Mouse (Mus musculus): ENCODE results near the gene Abcc9. TPM values are rescaled to one million over a fixed set of nuclear protein-coding genes. Genes with fewer than 3 reads are reported as not detected.
A peak's percentile ranks its signal among the peaks of the same experiment; 100 is the strongest.
"Not testable (repeated sequence)": the region's sequence is repeated elsewhere in the genome, so short reads cannot be mapped to it uniquely, and the experiment has no call there.

Abcc9 gene
- polyA plus RNA-seq, 1 experiment from 2014 or later, result 2.4 TPM

GRCm38 (mm10) chr6:142700753-142701152, 1.4 kb downstream of the Abcc9 start:
- Histone ChIP-seq H3K9me3 (no peaks in the 10 kb centered on the region), H3K4me2 (replicated peaks) (0 out of 2 replicates have a peak overlapping the region, but pooled peaks have one; percentile 16), H3K9ac (no peak overlapping the region), H3K36me3 (no peaks in the 10 kb centered on the region), H3K27ac (no peak overlapping the region), H3K27me3 (replicated peaks) (0 out of 2 replicates have a peak, but pooled peaks cover 7% of the 10 kb centered on the region), H3K4me1 (peaks cover 10% of the 10 kb centered on the region), H3K4me3 (no peak overlapping the region)
- ATAC-seq (ENCODE audit: low FRiP score, low read depth), result no peak
- 76% methylated on average over 8 of the region's 8 CpGs for WGBS

- no peaks in the 10 kb centered on the region for H3K36me3 ChIP-seq
- H3K9ac ChIP-seq, result no peak overlapping the region
- H3K4me1 ChIP-seq, result no peaks in the 10 kb centered on the region
- H3K4me3 ChIP-seq, result no peak overlapping the region
- ATAC-seq (ENCODE audit: low FRiP score, low read depth), result no peak
- no peaks in the 10 kb centered on the region for H3K27me3 ChIP-seq (replicated peaks)
- H3K27ac ChIP-seq, result no peak overlapping the region
- no peaks in the 10 kb centered on the region for H3K9me3 ChIP-seq
- WGBS, result 84% methylated on average over 5 of the region's 5 CpGs
- no peak overlapping the region for H3K4me2 ChIP-seq (replicated peaks)
Measured at GRCm38 (mm10) chr6:142692085-142692484, 10.0 kb downstream of the Abcc9 start.

GRCm38 (mm10) chr6:142689673-142690072, 12.4 kb downstream of the Abcc9 start:
- Histone ChIP-seq H3K4me2 (replicated peaks) (no peak overlapping the region), H3K27ac (no peak overlapping the region), H3K4me1 (no peaks in the 10 kb centered on the region), H3K36me3 (no peaks in the 10 kb centered on the region), H3K9ac (no peak overlapping the region), H3K9me3 (no peaks in the 10 kb centered on the region), H3K27me3 (replicated peaks) (no peaks in the 10 kb centered on the region), H3K4me3 (no peak overlapping the region)
- no peak for ATAC-seq (ENCODE audit: low FRiP score, low read depth)
- 93% methylated on average over 11 of the region's 11 CpGs for WGBS

GRCm38 (mm10) chr6:142682985-142683691, 19.0 kb downstream of the Abcc9 start:
- ATAC-seq (ENCODE audit: low FRiP score, low read depth), result peak; percentile 37; the same call in 1 of the 2 replicates

GRCm38 (mm10) chr6:142670021-142670420, 32.1 kb downstream of the Abcc9 start:
- Histone ChIP-seq H3K4me3 (no peak overlapping the region), H3K27ac (no peak overlapping the region), H3K36me3 (no peaks in the 10 kb centered on the region), H3K4me2 (replicated peaks) (no peak overlapping the region), H3K4me1 (no peaks in the 10 kb centered on the region), H3K27me3 (replicated peaks) (no peaks in the 10 kb centered on the region), H3K9me3 (peaks cover 4% of the 10 kb centered on the region; the same call in 1 of the 2 replicates), H3K9ac (no peak overlapping the region)
- ATAC-seq (ENCODE audit: low FRiP score, low read depth), result no peak
- WGBS, result 91% methylated on average over 2 of the region's 2 CpGs

More at GRCm38 (mm10) chr6:142682985-142683691, 19.0 kb downstream of the Abcc9 start:
- H3K27me3 ChIP-seq (replicated peaks), result no peaks in the 10 kb centered on the region
- no peak overlapping the region for H3K9ac ChIP-seq
- no peaks in the 10 kb centered on the region for H3K9me3 ChIP-seq
- H3K27ac ChIP-seq, result no peak overlapping the region
- H3K4me3 ChIP-seq, result no peak overlapping the region
- no peaks in the 10 kb centered on the region for H3K4me1 ChIP-seq
- H3K4me2 ChIP-seq (replicated peaks), result no peak overlapping the region
- 75% methylated on average over 7 of the region's 7 CpGs for WGBS
- H3K36me3 ChIP-seq, result no peaks in the 10 kb centered on the region

- Histone ChIP-seq H3K4me3 (no peak overlapping the region), H3K4me2 (replicated peaks) (no peak overlapping the region), H3K27ac (no peak overlapping the region), H3K27me3 (replicated peaks) (no peaks in the 10 kb centered on the region), H3K9ac (no peak overlapping the region), H3K36me3 (no peaks in the 10 kb centered on the region), H3K9me3 (peaks cover 4% of the 10 kb centered on the region; the same call in 1 of the 2 replicates), H3K4me1 (no peaks in the 10 kb centered on the region)
- ATAC-seq (ENCODE audit: low FRiP score, low read depth), result no peak
- WGBS, result 96% methylated on average over 6 of the region's 6 CpGs
Measured at GRCm38 (mm10) chr6:142669343-142669742, 32.8 kb downstream of the Abcc9 start.

GRCm38 (mm10) chr6:142668831-142669230, 33.3 kb downstream of the Abcc9 start:
- peaks cover 4% of the 10 kb centered on the region; the same call in 1 of the 2 replicates for H3K9me3 ChIP-seq
- no peak overlapping the region for H3K27ac ChIP-seq
- H3K4me1 ChIP-seq, result no peaks in the 10 kb centered on the region
- H3K4me3 ChIP-seq, result no peak overlapping the region
- H3K4me2 ChIP-seq (replicated peaks), result no peak overlapping the region
- no peaks in the 10 kb centered on the region for H3K36me3 ChIP-seq
- whole genome bisulfite sequencing, result 83% methylated on average over 6 of the region's 6 CpGs
- no peaks in the 10 kb centered on the region for H3K27me3 ChIP-seq (replicated peaks)
- ATAC-seq (ENCODE audit: low FRiP score, low read depth), result no peak
- no peak overlapping the region for H3K9ac ChIP-seq

- Histone ChIP-seq H3K4me2 (replicated peaks) (no peak overlapping the region), H3K36me3 (no peaks in the 10 kb centered on the region), H3K9me3 (peaks cover 3% of the 10 kb centered on the region; the same call in 1 of the 2 replicates), H3K9ac (no peak overlapping the region), H3K27ac (no peak overlapping the region), H3K27me3 (replicated peaks) (no peaks in the 10 kb centered on the region), H3K4me3 (no peak overlapping the region), H3K4me1 (no peaks in the 10 kb centered on the region)
- 48% methylated on average over 1 of the region's 1 CpGs for WGBS
- ATAC-seq (ENCODE audit: low FRiP score, low read depth), result no peak
Measured at GRCm38 (mm10) chr6:142668419-142668766, 33.7 kb downstream of the Abcc9 start.

GRCm38 (mm10) chr6:142667701-142668418, 34.3 kb downstream of the Abcc9 start:
- no peaks in the 10 kb centered on the region for H3K36me3 ChIP-seq
- no peaks in the 10 kb centered on the region for H3K9me3 ChIP-seq
- no peak for ATAC-seq (ENCODE audit: low FRiP score, low read depth)
- H3K9ac ChIP-seq, result no peak overlapping the region
- WGBS, result 88% methylated on average over 7 of the region's 7 CpGs
- no peak overlapping the region for H3K4me2 ChIP-seq (replicated peaks)
- H3K4me3 ChIP-seq, result no peak overlapping the region
- no peaks in the 10 kb centered on the region for H3K4me1 ChIP-seq
- H3K27me3 ChIP-seq (replicated peaks), result no peaks in the 10 kb centered on the region
- H3K27ac ChIP-seq, result no peak overlapping the region

- H3K4me3 ChIP-seq; H3K27ac ChIP-seq; H3K9me3 ChIP-seq; H3K27me3 ChIP-seq (replicated peaks); ATAC-seq (ENCODE audit: low FRiP score, low read depth); H3K36me3 ChIP-seq; H3K4me1 ChIP-seq; H3K4me2 ChIP-seq (replicated peaks); H3K9ac ChIP-seq: not testable (repeated sequence)
- 92% methylated on average over 3 of the region's 3 CpGs for WGBS
Measured at GRCm38 (mm10) chr6:142662056-142662455, 40.1 kb downstream of the Abcc9 start.

GRCm38 (mm10) chr6:142659038-142659437, 43.1 kb downstream of the Abcc9 start:
- Histone ChIP-seq H3K27me3 (replicated peaks) (no peaks in the 10 kb centered on the region), H3K36me3 (no peaks in the 10 kb centered on the region), H3K4me3 (no peak overlapping the region), H3K4me2 (replicated peaks) (no peak overlapping the region), H3K4me1 (no peaks in the 10 kb centered on the region), H3K9ac (no peak overlapping the region), H3K9me3 (no peaks in the 10 kb centered on the region), H3K27ac (no peak overlapping the region)
- ATAC-seq (ENCODE audit: low FRiP score, low read depth), result no peak
- 66% methylated on average over 5 of the region's 5 CpGs for WGBS

GRCm38 (mm10) chr6:142654561-142654960, 47.6 kb downstream of the Abcc9 start:
- 58% methylated on average over 5 of the region's 5 CpGs for WGBS
- no peak overlapping the region for H3K4me3 ChIP-seq
- H3K27me3 ChIP-seq (replicated peaks), result no peaks in the 10 kb centered on the region
- no peaks in the 10 kb centered on the region for H3K36me3 ChIP-seq
- H3K9ac ChIP-seq, result no peak overlapping the region
- no peaks in the 10 kb centered on the region for H3K9me3 ChIP-seq
- ATAC-seq (ENCODE audit: low FRiP score, low read depth), result no peak
- no peaks in the 10 kb centered on the region for H3K4me1 ChIP-seq
- no peak overlapping the region for H3K27ac ChIP-seq
- no peak overlapping the region for H3K4me2 ChIP-seq (replicated peaks)

Measured in neural tube, embryonic 12.5 days (tissue).